Mouse (Mus musculus) adrenal gland, postnatal 4 days (tissue): ENCODE results near the gene Rnf182. TPM values are rescaled to one million over a fixed set of nuclear protein-coding genes. Genes with fewer than 3 reads are reported as not detected.

Experiments
- DNase-seq, 2 experiments: peaks; one replicate each; pipeline ENCODE4 v3.0.0; 2021 to 2022; ENCODE audit warnings: low spot score in 2 of 2, mixed read lengths in 2 of 2
- total RNA-seq, 2 experiments: library from RNA; stranded (reverse); gene quantifications; 2 replicates each; pipeline ENCODE4 v1.2.3; 2021

Rnf182 gene
- total RNA-seq, 2 experiments from 2014 or later, result 0.59 to 0.64 TPM

- no peak for DNase-seq
Observed at GRCm38 (mm10) chr13:43612040-43612439, 3.5 kb upstream of the Rnf182 start.

- DNase-seq, result no peak
Observed at GRCm38 (mm10) chr13:43614667-43615066, 843 bp upstream of the Rnf182 start.

GRCm38 (mm10) chr13:43615194-43615576 lies 325 bp upstream of the Rnf182 start:
- DNase-seq, result no peak

GRCm38 (mm10) chr13:43616551-43616950 lies 1.0 kb downstream of the Rnf182 start:
- no peak for DNase-seq

- no peak for DNase-seq
Observed at GRCm38 (mm10) chr13:43619550-43620175, 4.2 kb downstream of the Rnf182 start.

- no peak for DNase-seq
Observed at GRCm38 (mm10) chr13:43627922-43628321, 12.4 kb downstream of the Rnf182 start.

- DNase-seq, result no peak
Observed at GRCm38 (mm10) chr13:43629785-43630184, 14.3 kb downstream of the Rnf182 start.

GRCm38 (mm10) chr13:43631266-43631665 lies 15.8 kb downstream of the Rnf182 start:
- no peak for DNase-seq

- no peak for DNase-seq
Observed at GRCm38 (mm10) chr13:43633024-43633423, 17.5 kb downstream of the Rnf182 start.

GRCm38 (mm10) chr13:43637720-43638119 lies 22.2 kb downstream of the Rnf182 start:
- DNase-seq, result no peak

GRCm38 (mm10) chr13:43644991-43645390 lies 29.5 kb downstream of the Rnf182 start:
- no peak for DNase-seq

GRCm38 (mm10) chr13:43648556-43648955 lies 33.0 kb downstream of the Rnf182 start:
- DNase-seq, result no peak

- no peak for DNase-seq
Observed at GRCm38 (mm10) chr13:43651277-43651676, 35.8 kb downstream of the Rnf182 start.

- DNase-seq, result no peak
Observed at GRCm38 (mm10) chr13:43654091-43654490, 38.6 kb downstream of the Rnf182 start.

- DNase-seq, result no peak
Observed at GRCm38 (mm10) chr13:43663225-43663624, 47.7 kb downstream of the Rnf182 start.

- DNase-seq, result no peak
Observed at GRCm38 (mm10) chr13:43666130-43666529, 50.6 kb downstream of the Rnf182 start.

- no peak for DNase-seq
Observed at GRCm38 (mm10) chr13:43666920-43667319, 51.4 kb downstream of the Rnf182 start.

GRCm38 (mm10) chr13:43677159-43677882 lies 61.8 kb downstream of the Rnf182 start:
- DNase-seq, result no peak

- no peak for DNase-seq
Observed at GRCm38 (mm10) chr13:43677883-43678244, 62.4 kb downstream of the Rnf182 start.

GRCm38 (mm10) chr13:43684499-43684994 lies 69.0 kb downstream of the Rnf182 start:
- DNase-seq, result no peak

GRCm38 (mm10) chr13:43688065-43688464 lies 72.6 kb downstream of the Rnf182 start:
- DNase-seq, result no peak

- no peak for DNase-seq
Observed at GRCm38 (mm10) chr13:43691755-43692154, 76.2 kb downstream of the Rnf182 start.

GRCm38 (mm10) chr13:43695521-43695920 lies 80.0 kb downstream of the Rnf182 start:
- DNase-seq, result no peak
